Mouse (Mus musculus) megakaryocyte-erythroid progenitor cell, adult 5-6 weeks (primary cell): ENCODE data around the gene 4921511C20Rik. TPM values are rescaled to one million over a fixed set of nuclear protein-coding genes. Genes with fewer than 3 reads are reported as not detected.

Experiments
- ATAC-seq: replicated peaks from 2 replicates; pipeline ENCODE4 v1.8.0; 2016; ENCODE audit warnings: mild to moderate bottlenecking, inconsistent platforms; ENCODE audit not compliant: severe bottlenecking, poor library complexity, low FRiP score, low TSS enrichment
- total RNA-seq, 2 experiments: library from RNA; stranded (forward) in 1 of 2; stranded (reverse) in 1 of 2; fragments of 200-1000, 215-1000 nt in 1 of 2; fragments of >200 nt in 1 of 2; fragmentation: Nextera tagmentation in 1 of 2; gene quantifications; 2 replicates each; pipeline ENCODE4 v1.2.3; 2014 to 2017

4921511C20Rik gene
- total RNA-seq (2014; fragmentation: Nextera tagmentation) (not detected in 2 replicates), total RNA-seq (2017) (not detected in 2 replicates)

- ATAC-seq: no peak
Observed at GRCm38 (mm10) chrX:127393993-127394392, at the start of gene 4921511C20Rik. TSS of gene 4921511C20Rik (plus strand) at chrX:127394293.
